Comparison of ENCODE assay signal across 28 mouse cellular contexts in genomic region chr2:77319196-77319595, GRCm38 (mm10). TPM values are rescaled to one million over a fixed set of nuclear protein-coding genes. Genes with fewer than 3 reads are reported as not detected.
A peak's percentile ranks its signal among the peaks of the same experiment; 100 is the strongest.
DNase-seq lines count a peak whose midpoint lies in the region; ATAC-seq and TF ChIP-seq lines count a peak whose summit lies in the region.
"Had no signal": no experiment of that assay in that cellular context is flagged by ENCODE, and none has a peak within 500 bp of the region (broad histone marks: within the 10 kb centered on the region; RNA-seq: fewer than 3 reads in every experiment).

No protein-coding gene starts in this region.

- peaks cover 6% of the 10 kb centered on the region; the same call in 1 of the 2 replicates for H3K4me1 ChIP-seq in midbrain, postnatal 0 days (ENCODE audit: insufficient read depth, low read length)

- WGBS in midbrain, postnatal 0 days: 92% methylated on average over 5 of the region's 5 CpGs

- no peaks in the 10 kb centered on the region for H3K9me3 ChIP-seq in midbrain, postnatal 0 days (ENCODE audit: low read length)
- H3K9me3 ChIP-seq: embryonic facial prominence, embryonic 12.5 days; embryonic facial prominence, embryonic 15.5 days; forebrain, embryonic 15.5 days; heart, embryonic 12.5 days; heart, embryonic 15.5 days; hindbrain, embryonic 10.5 days; hindbrain, embryonic 13.5 days had no signal

- H3K27me3 ChIP-seq in midbrain, postnatal 0 days (ENCODE audit: insufficient read depth, low read length): no peaks in the 10 kb centered on the region
- H3K27me3 ChIP-seq: CH12.LX; embryonic facial prominence, embryonic 12.5 days; embryonic facial prominence, embryonic 15.5 days; forebrain, embryonic 15.5 days; heart, embryonic 12.5 days; heart, embryonic 15.5 days; hindbrain, embryonic 13.5 days; Patski had no signal

- peak; percentile 67 for ATAC-seq in frontal cortex, adult (ENCODE audit: low TSS enrichment)
- no peak for ATAC-seq in midbrain, postnatal 0 days (ENCODE audit: low FRiP score)
- ATAC-seq: forebrain, embryonic 15.5 days; hindbrain, embryonic 16.5 days; Patski had no signal

- TF ChIP-seq CTCF in midbrain, postnatal 0 days (IDR thresholded peaks at IDR 0.05): no peak

- no peak for DNase-seq in frontal cortex, postnatal 14 days (ENCODE audit: low spot score in 2 of 2)
- DNase-seq in layer of hippocampus, adult 8-10 months (ENCODE audit: low spot score in 2 of 2): peak; percentile 23 to 34
- no peak for DNase-seq in layer of hippocampus, postnatal 36 days
- peak; percentile 79 for DNase-seq in brain, adult 2 months (ENCODE audit: low read depth, low spot score)
- no peak for DNase-seq in midbrain, postnatal 0 days (ENCODE audit: low spot score)
- DNase-seq: adrenal gland, postnatal 10 days; adrenal gland, postnatal 36 days; B cell, adult 2 months; cerebellum, adult 11 months; cerebellum, adult 2 months; cerebellum, adult 9-11 months; cerebellum, postnatal 25 days; gastrocnemius, postnatal 25 days; heart, adult 18-20 months; heart, postnatal 10 days; heart, postnatal 36 days had no signal

- no peak overlapping the region for H3K27ac ChIP-seq in midbrain, postnatal 0 days (ENCODE audit: low read depth, low read length)
- H3K27ac ChIP-seq: embryonic facial prominence, embryonic 12.5 days; embryonic facial prominence, embryonic 15.5 days; forebrain, embryonic 15.5 days; heart, embryonic 15.5 days; hindbrain, embryonic 10.5 days; hindbrain, embryonic 13.5 days had no signal

- H3K4me3 ChIP-seq in midbrain, postnatal 0 days (ENCODE audit: low read depth, low read length): no peak overlapping the region
- H3K4me3 ChIP-seq: embryonic facial prominence, embryonic 12.5 days; embryonic facial prominence, embryonic 15.5 days; forebrain, embryonic 15.5 days; heart, embryonic 12.5 days; heart, embryonic 15.5 days; hindbrain, embryonic 10.5 days; hindbrain, embryonic 13.5 days had no signal

- no peak overlapping the region for H3K4me2 ChIP-seq in midbrain, postnatal 0 days (ENCODE audit: low read depth, low read length, poor library complexity, severe bottlenecking)
- H3K4me2 ChIP-seq: embryonic facial prominence, embryonic 12.5 days; embryonic facial prominence, embryonic 15.5 days; forebrain, embryonic 15.5 days; heart, embryonic 12.5 days; heart, embryonic 15.5 days; hindbrain, embryonic 13.5 days had no signal

- H3K9ac ChIP-seq in midbrain, postnatal 0 days (replicated peaks; ENCODE audit: low read length, poor library complexity, severe bottlenecking): no peak overlapping the region
- H3K9ac ChIP-seq: embryonic facial prominence, embryonic 12.5 days; embryonic facial prominence, embryonic 15.5 days; forebrain, embryonic 15.5 days; heart, embryonic 12.5 days; heart, embryonic 15.5 days; hindbrain, embryonic 13.5 days had no signal

- H3K36me3 ChIP-seq in midbrain, postnatal 0 days (ENCODE audit: insufficient read depth, low read length): no peaks in the 10 kb centered on the region
- H3K36me3 ChIP-seq: embryonic facial prominence, embryonic 12.5 days; embryonic facial prominence, embryonic 15.5 days; forebrain, embryonic 15.5 days; G1E; heart, embryonic 12.5 days; heart, embryonic 15.5 days; hindbrain, embryonic 10.5 days; hindbrain, embryonic 13.5 days had no signal

RNA-seq across cellular contexts. Expression of gene Sestd1, which starts 38.8 kb away (rescaled TPM):
- total RNA-seq in layer of hippocampus, adult 8-10 months (2022): 10 to 100 TPM; 31.5 to 38.2 (median 34.1) TPM
- total RNA-seq in layer of hippocampus, postnatal 36 days (2021): 10 to 100 TPM; 38.6 to 38.9 TPM
- 52.6 and 64.0 TPM in 2 replicates for total RNA-seq in midbrain, postnatal 0 days (2014; rRNA removed)
- 21.6 and 23.7 TPM in 2 replicates for polyA plus RNA-seq in midbrain, postnatal 0 days (2015; fragmentation: Nextera tagmentation; extraction: Ambion mirVana)
- total RNA-seq: CH12.LX had no signal

Comparison
In these comparisons a context has a peak if more than half of its experiments do, and no peak if none do; other contexts are left out.
1. DNase-seq: peak in layer of hippocampus, adult 8-10 months (2 of 2) and brain, adult 2 months (single experiment); none in frontal cortex, postnatal 14 days (0 of 2), layer of hippocampus, postnatal 36 days (0 of 2) and midbrain, postnatal 0 days (single experiment).